Mouse (Mus musculus): ENCODE data around the gene Rem1.

Gene Rem1

DNA sequence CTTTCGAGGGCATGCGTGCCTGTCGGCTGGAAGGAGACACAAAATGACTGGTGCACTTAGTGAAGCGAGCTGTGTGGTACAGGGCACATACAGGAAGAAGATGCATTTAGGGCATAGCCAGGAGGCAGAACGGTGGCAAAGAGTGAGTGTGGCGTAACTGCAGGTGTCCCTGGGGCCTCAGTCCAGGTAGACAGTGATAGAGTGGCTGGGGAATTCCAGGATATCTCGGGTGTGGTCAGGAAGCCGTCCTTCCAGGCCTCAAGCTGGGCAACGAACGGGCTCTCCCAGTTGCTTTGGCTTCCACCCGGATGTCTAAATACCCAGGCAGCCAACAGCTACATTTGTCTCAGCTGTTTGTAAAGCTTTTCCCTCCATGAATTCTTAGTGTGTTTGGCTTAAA lies 47.4 kb downstream of the Rem1 start:
- DNase-seq (ENCODE audit: low read depth in 1 of 2, low spot score in 2 of 2) = no peak

DNA sequence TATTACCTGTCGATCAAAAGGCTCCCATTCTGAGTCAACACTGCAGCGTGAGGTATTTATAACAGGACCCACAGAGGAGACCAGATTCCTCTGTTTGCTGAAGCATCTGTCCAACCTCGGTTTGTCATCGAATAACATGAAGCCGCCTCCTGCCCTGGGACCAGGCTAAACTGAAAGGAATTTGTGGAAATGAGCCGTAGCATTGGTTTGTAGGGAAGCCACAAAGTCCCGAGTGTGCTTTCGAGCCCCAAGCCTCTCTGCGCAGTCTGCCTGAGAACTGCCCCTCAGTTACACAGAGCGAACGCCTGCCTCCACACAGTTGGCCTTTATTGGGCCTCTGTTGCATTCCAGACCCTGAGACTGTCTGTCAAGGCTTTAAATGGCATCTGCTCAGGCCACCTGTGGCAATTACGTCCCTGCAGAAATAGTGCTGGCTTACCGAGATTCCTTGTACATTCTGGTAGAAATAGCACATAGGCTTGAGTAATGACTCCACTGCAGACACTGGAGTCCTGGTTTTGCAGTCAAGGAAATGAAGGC lies 48.6 kb downstream of the Rem1 start:
- DNase-seq (ENCODE audit: low read depth in 1 of 2, low spot score in 2 of 2) = no peak

DNA sequence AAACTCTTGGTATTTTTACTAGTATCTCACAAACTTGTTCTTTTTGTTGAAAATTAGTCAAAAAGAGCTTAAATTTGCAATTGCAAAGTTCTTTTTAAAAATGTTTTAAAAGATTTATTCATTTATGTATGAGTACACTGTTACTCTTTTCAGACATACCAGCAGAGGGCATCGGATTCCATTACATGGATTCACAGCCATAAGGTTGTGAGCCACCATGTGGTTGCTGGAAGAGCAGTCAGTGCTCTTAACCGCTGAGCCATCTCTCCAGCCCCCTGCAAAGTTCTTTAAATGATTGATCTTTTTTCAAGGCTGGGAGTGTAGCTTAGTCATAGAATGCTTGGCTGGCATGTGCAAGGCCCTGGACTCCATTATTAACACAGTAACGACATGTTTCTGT lies 51.6 kb downstream of the Rem1 start:
- DNase-seq (ENCODE audit: low read depth in 1 of 2, low spot score in 2 of 2) = no peak

DNA sequence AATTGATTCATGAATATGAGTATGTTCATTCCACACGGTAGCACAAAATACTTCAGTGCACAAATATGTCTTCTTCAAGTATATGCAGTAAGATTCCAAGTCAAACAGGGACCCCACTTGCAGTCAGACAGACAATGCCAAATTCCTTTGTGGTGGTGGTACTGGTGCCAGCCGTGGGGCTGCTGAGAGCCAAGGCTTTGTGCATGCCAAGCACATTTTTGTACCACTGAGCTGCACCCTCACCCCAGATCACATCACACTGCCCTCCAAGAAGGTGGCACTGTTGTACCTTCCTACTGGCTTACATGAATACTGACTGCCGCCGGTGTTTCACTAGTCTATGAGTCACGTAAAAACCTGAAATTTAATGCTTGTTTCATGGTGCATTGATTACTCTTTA lies 52.2 kb downstream of the Rem1 start:
- DNase-seq (ENCODE audit: low read depth in 1 of 2, low spot score in 2 of 2) = no peak

DNA sequence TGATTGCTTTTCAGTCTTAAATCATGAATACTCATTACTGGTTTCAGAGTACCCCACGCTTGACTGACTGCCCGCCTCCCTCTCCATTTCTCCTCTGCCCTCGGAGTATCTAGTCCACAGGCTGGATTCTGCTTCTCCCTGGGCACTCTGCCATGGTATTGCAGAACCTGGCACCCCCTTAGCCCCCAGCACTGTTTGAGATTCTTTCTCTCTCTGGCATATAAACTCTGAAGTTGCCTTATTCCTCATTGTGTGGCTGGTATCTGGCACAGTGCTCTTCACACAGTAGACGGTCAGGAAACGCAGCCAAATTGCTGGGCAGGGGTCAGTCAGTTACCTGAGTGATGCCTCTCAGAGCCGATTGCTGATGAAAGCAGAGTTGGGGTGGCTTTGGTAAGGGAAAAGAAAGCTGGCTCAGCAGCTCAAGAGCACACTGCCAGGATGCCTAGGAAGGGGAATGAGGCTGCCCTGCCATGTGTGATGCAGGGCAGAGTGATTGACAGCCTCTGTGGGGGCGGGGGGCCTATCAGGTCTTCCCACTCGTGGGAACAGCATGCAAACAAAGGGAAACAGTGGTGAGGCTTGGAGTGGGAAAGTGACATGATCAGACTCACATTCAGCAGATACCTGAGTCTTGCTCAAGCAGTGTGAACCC lies 53.1 kb downstream of the Rem1 start:
- DNase-seq (ENCODE audit: low read depth in 1 of 2, low spot score in 2 of 2) = no peak

DNA sequence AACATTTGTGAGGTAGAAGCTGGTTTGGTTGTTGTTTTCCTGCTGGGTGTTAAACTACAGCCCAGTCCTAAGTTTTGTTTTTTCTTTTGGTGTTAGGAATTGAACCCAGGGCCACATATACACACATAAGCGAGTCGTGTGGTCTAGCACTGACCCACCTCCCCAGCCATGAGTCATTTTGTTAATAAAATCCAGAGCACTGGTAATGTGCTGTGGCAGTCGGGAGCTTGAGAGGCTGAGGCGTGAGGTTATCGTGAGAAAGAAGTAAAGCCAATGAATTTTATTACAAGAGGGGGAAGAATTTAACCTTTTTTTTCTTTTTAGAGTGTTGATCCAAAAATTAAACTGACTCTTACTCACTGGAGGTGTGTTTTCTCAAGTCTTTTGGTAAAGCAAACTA lies 56.3 kb downstream of the Rem1 start:
- no peak for DNase-seq (ENCODE audit: low read depth in 1 of 2, low spot score in 2 of 2)
